Mouse (Mus musculus) heart, embryonic 12.5 days (tissue): ENCODE results near the gene Rfc2. TPM values are rescaled to one million over a fixed set of nuclear protein-coding genes. Genes with fewer than 3 reads are reported as not detected.

Source experiments
- ATAC-seq: fragments of 200-750 bp; cut with Nextera tagmentation; 2 replicates; pipeline ENCODE4 v1.8.0; 2017; ENCODE audit warnings: moderate TSS enrichment, moderate library complexity; ENCODE audit not compliant: insufficient number of reproducible peaks, low FRiP score
- H3K27ac ChIP-seq: fragments of 300-500 bp; sonication (generic); 2 replicates; pipeline ENCODE4 v1.5.1; 2016; ENCODE audit warnings: mild to moderate bottlenecking, moderate library complexity; ENCODE audit not compliant: poor library complexity, severe bottlenecking
- H3K27me3 ChIP-seq: fragments of 300-500 bp; sonication (generic); replicated peaks from 2 replicates; pipeline ENCODE4 v1.6.1; 2016; ENCODE audit warnings: mild to moderate bottlenecking, moderate library complexity
- H3K36me3 ChIP-seq: fragments of 300-500 bp; sonication (generic); 2 replicates; pipeline ENCODE4 v1.6.1; 2016; ENCODE audit warnings: mild to moderate bottlenecking, moderate library complexity
- H3K4me1 ChIP-seq: fragments of 300-500 bp; sonication (generic); replicated peaks from 2 replicates; pipeline ENCODE4 v1.6.1; 2016; ENCODE audit warnings: mild to moderate bottlenecking
- H3K4me2 ChIP-seq: fragments of 300-500 bp; sonication (generic); 2 replicates; pipeline ENCODE4 v1.6.1; 2016; ENCODE audit warnings: mild to moderate bottlenecking, moderate library complexity
- H3K4me3 ChIP-seq: fragments of 300-500 bp; sonication (generic); 2 replicates; pipeline ENCODE4 v1.5.1; 2016; ENCODE audit warnings: mild to moderate bottlenecking
- H3K9ac ChIP-seq: fragments of 300-500 bp; sonication (generic); 2 replicates; pipeline ENCODE4 v1.6.1; 2016; ENCODE audit warnings: mild to moderate bottlenecking, moderate library complexity
- H3K9me3 ChIP-seq: fragments of 300-500 bp; sonication (generic); replicated peaks from 2 replicates; pipeline ENCODE4 v1.6.1; 2016; ENCODE audit warnings: mild to moderate bottlenecking, moderate library complexity
- WGBS: fragments of 180-500 bp; shearing (Covaris S2); methylation state at CpG from one replicate; pipeline ENCODE4 v1.1.7; 2016; 5-methylcytosine and 5-hydroxymethylcytosine counted together
- polyA plus RNA-seq: library from polyadenylated mRNA; unstranded; fragments of >200 nt; fragmentation: Nextera tagmentation; extraction: Ambion mirVana; gene quantifications from 2 replicates; pipeline ENCODE4 v1.2.1, GENCODE M21; 2016

Gene Rfc2
- polyA plus RNA-seq, 1 experiment from 2014 or later, result 199 TPM

- H3K9ac ChIP-seq, result no peak overlapping the region
- peaks cover 64% of the 10 kb centered on the region for H3K36me3 ChIP-seq
- no peaks in the 10 kb centered on the region for H3K27me3 ChIP-seq
- WGBS, result 30% methylated on average over 4 of the region's 4 CpGs
- H3K9me3 ChIP-seq, result no peaks in the 10 kb centered on the region
- peaks cover 20% of the 10 kb centered on the region for H3K4me1 ChIP-seq
- no peak overlapping the region for H3K4me3 ChIP-seq
- H3K27ac ChIP-seq, result no peak overlapping the region
- H3K4me2 ChIP-seq, result no peak overlapping the region
- ATAC-seq, result no peak
Measured at GRCm38 (mm10) chr5:134629508-134629907, 48.3 kb downstream of the Rfc2 start.

GRCm38 (mm10) chr5:134630835-134631234 is 49.7 kb downstream of the Rfc2 start:
- peaks cover 20% of the 10 kb centered on the region for H3K4me1 ChIP-seq
- H3K27me3 ChIP-seq, result no peaks in the 10 kb centered on the region
- no peak overlapping the region for H3K27ac ChIP-seq
- peaks cover 62% of the 10 kb centered on the region for H3K36me3 ChIP-seq
- H3K9me3 ChIP-seq, result no peaks in the 10 kb centered on the region
- no peak overlapping the region for H3K4me3 ChIP-seq
- no peak overlapping the region for H3K9ac ChIP-seq
- no peak overlapping the region for H3K4me2 ChIP-seq
- ATAC-seq, result no peak

DNA sequence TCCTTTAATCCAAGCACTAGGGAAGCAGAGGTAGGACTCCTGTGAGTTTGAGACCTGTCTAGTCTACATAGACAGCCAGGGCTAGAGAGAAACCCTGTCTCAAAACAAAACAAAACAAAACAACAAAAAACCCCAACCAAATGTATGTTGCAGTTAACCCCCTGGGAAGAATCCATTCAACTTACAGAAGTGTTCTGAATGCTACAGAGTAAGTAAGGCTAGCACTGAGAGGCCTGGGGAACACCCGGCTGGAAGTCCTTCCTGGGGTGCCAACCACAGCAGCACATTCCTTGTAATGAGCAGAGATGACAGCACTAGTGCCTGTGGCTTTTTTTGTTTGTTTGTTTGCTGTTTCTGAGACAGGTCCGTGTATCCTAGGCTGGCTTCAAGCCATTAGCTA is 51.7 kb downstream of the Rfc2 start:
- no peak for ATAC-seq
- Histone ChIP-seq H3K9me3 (no peaks in the 10 kb centered on the region), H3K27ac (no peak overlapping the region), H3K4me3 (no peak overlapping the region), H3K4me1 (peaks cover 25% of the 10 kb centered on the region), H3K36me3 (peaks cover 50% of the 10 kb centered on the region), H3K27me3 (no peaks in the 10 kb centered on the region), H3K9ac (no peak overlapping the region), H3K4me2 (no peak overlapping the region)
- WGBS, result 59% methylated on average over 2 of the region's 2 CpGs

- Histone ChIP-seq H3K9ac (peak overlapping the region; percentile 96), H3K4me2 (peak overlapping the region; percentile 89), H3K4me3 (peak overlapping the region; percentile 93), H3K36me3 (peaks cover 27% of the 10 kb centered on the region), H3K9me3 (no peaks in the 10 kb centered on the region), H3K27ac (peak overlapping the region; percentile 95; the same call in 1 of the 2 replicates), H3K27me3 (no peaks in the 10 kb centered on the region), H3K4me1 (peaks cover 10% of the 10 kb centered on the region)
- no peak for ATAC-seq
- WGBS, result 29% methylated on average over 5 of the region's 5 CpGs
Measured at GRCm38 (mm10) chr5:134637820-134638367, 56.7 kb downstream of the Rfc2 start.

DNA sequence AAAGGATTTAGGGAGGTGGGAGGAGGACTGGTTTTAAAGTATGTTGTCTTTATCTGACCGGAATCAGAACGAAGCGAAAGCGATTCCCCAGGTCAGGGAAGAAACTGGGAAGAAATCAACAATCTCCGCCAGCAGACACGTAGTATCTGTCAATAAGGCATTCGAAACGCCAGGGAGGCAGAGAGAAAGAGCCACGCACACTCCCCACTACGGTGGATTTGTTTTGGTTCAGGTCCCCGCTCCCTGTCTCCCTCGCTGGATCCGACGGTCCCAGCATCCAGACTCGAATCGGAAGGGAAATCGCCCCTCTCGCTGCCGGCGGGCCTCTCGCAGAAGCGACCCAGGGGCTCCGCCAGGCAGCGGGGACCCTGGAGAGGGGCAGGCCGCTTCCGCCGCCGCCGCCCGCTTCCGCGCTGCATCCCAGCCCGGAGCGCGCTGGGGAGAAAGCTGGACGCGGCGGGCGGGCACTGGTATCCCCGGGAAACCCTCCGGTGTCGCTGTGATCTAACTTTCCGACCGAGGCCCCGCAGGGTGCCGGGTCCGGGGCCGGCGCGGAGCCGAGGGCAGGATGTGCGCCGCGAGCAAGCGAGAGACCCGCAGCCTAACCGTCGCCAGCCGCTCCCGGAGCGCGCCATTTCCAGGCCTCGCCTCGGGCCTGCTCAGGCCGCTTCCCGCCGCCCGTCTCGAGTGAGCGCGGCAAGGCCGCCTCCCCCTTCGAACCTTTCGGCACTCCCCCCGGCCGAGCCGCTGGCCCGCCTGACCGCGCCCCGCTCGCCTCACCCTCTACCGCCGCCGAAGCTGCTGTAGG is 57.5 kb downstream of the Rfc2 start:
- ATAC-seq, result peak; percentile 76
- peak overlapping the region; percentile 93 for H3K4me3 ChIP-seq
- no peaks in the 10 kb centered on the region for H3K27me3 ChIP-seq
- H3K9me3 ChIP-seq, result no peaks in the 10 kb centered on the region
- peaks cover 24% of the 10 kb centered on the region for H3K36me3 ChIP-seq
- peaks cover 10% of the 10 kb centered on the region for H3K4me1 ChIP-seq
- WGBS, result under 1% methylated on average over 85 of the region's 85 CpGs
- peak overlapping the region; percentile 95 for H3K27ac ChIP-seq
- peak overlapping the region; percentile 96 for H3K9ac ChIP-seq
- H3K4me2 ChIP-seq, result peak overlapping the region; percentile 89

DNA sequence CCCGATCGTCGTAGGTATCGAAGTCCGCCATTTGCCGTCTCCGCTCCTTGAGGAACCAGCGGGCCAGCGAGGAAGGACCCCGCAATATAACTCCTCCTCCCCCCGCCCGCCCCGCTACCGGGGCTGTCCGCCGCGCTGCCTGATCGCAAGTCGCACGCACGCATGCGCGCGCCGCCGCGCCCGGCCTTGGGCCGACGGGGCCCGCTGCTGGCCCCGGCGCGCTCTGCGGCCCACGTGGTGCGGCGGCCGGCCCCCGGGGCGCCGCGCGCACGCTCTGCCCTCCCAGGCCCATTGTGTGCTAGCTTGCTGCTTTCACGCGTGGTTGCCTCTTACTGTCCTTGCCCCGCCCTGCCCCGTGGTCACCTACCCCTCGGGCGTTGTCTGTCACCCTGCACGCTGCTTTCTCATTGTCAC is 58.1 kb downstream of the Rfc2 start, which contains the start of gene Eif4h:
Gene Eif4h (minus strand): TSS at position 222 of the 414 bp plus-strand sequence.
- Histone ChIP-seq H3K27ac (peak within 1 kb of the TSS; percentile 95), H3K4me2 (peak within 1 kb of the TSS; percentile 89), H3K9ac (peak within 1 kb of the TSS; percentile 96), H3K27me3 (no peaks in the 10 kb centered on the region), H3K9me3 (no peaks in the 10 kb centered on the region), H3K36me3 (peaks cover 22% of the 10 kb centered on the region), H3K4me3 (peak within 1 kb of the TSS; percentile 93), H3K4me1 (peaks cover 10% of the 10 kb centered on the region)
- WGBS, result 1% methylated on average over 52 of the region's 52 CpGs
- peak; percentile 92 for ATAC-seq

GRCm38 (mm10) chr5:134640371-134640770 is 59.2 kb downstream of the Rfc2 start:
- Histone ChIP-seq H3K27ac (no peak overlapping the region), H3K27me3 (no peaks in the 10 kb centered on the region), H3K36me3 (peaks cover 13% of the 10 kb centered on the region), H3K9me3 (no peaks in the 10 kb centered on the region), H3K4me2 (no peak overlapping the region), H3K9ac (no peak overlapping the region), H3K4me3 (no peak overlapping the region), H3K4me1 (peaks cover 12% of the 10 kb centered on the region)
- no peak for ATAC-seq
- 81% methylated on average over 3 of the region's 3 CpGs for WGBS

DNA sequence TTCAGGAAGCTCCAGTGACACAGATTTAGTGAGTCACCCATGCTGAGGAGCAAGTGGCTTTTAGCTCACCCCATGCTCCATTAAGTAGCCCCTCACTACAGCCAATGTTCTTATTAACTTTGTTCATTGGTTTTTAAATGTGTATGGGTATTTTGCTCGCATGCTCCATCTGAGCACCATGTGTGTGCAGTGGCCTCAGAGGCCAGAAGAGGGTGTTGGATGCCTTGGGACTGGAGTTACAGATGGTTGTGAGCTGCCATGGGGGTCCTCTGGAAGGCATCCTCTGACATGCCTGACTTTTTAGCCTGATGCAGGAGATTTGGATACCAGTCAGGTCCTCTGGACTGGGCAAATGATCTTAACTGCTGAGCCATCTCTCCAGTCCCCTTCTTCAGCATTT is 63.0 kb downstream of the Rfc2 start:
- no peak overlapping the region for H3K4me2 ChIP-seq

DNA sequence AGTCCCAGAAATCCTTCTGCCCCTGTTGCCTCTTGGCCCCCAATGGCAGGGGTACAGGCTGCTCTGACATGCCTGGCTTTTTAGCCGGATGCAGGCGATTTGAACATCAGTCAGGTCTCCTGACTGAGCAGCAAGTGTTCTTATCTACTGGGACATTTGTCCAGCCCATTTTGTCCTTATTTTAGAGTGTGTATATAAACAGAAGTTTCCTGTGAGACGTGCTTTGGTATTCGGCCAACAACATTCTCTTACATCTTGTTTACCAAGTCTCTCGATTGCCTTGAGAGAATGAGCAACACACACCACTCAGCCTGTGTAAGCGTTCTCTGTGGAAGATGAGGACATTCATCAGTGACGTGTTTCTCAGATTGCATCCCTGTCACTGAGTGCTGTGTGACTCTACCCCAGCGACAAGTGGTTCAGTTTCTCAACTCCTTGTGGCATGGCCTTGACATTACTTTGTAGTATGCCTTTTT is 63.5 kb downstream of the Rfc2 start:
- H3K4me3 ChIP-seq, result no peak overlapping the region
- H3K27ac ChIP-seq, result no peak overlapping the region
- H3K4me2 ChIP-seq, result no peak overlapping the region
- no peak for ATAC-seq
- no peaks in the 10 kb centered on the region for H3K27me3 ChIP-seq
- H3K4me1 ChIP-seq, result peaks cover 4% of the 10 kb centered on the region
- no peaks in the 10 kb centered on the region; the same call in 1 of the 2 replicates for H3K9me3 ChIP-seq
- no peak overlapping the region for H3K9ac ChIP-seq
- no peaks in the 10 kb centered on the region for H3K36me3 ChIP-seq
- 41% methylated on average over 8 of the region's 8 CpGs for WGBS

More for the DNA sequence above, 63.0 kb downstream of the Rfc2 start:
- Histone ChIP-seq H3K9me3 (no peaks in the 10 kb centered on the region; the same call in 1 of the 2 replicates), H3K4me1 (peaks cover 6% of the 10 kb centered on the region), H3K27ac (no peak overlapping the region), H3K4me3 (no peak overlapping the region), H3K27me3 (no peaks in the 10 kb centered on the region), H3K36me3 (no peaks in the 10 kb centered on the region), H3K9ac (no peak overlapping the region)
- no peak for ATAC-seq
- 86% methylated on average over 1 of the region's 1 CpGs for WGBS

DNA sequence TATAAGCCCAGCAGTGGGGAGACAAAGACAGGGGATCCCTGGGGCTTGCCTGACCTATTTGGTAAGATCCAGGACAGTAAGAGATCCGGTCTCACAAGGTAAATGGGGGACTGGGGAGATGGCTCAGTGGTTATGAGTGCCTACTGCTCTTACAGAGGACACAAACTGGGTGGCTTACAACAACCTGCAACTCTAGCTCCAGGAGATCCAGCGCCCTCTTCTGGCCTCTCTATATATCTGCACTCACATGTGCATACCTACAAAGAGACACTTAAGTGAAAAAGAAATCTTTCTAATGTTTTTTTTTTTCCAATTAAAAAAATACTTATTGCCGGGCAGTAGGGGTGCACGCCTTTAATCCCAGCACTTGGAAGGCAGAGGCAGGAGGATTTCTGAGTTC is 65.3 kb downstream of the Rfc2 start:
- no peak overlapping the region for H3K4me3 ChIP-seq
- peaks cover 3% of the 10 kb centered on the region; the same call in 1 of the 2 replicates for H3K4me1 ChIP-seq
- no peak overlapping the region for H3K9ac ChIP-seq
- no peaks in the 10 kb centered on the region; the same call in 1 of the 2 replicates for H3K9me3 ChIP-seq
- ATAC-seq, result no peak
- no peaks in the 10 kb centered on the region for H3K36me3 ChIP-seq
- no peak overlapping the region for H3K27ac ChIP-seq
- no peaks in the 10 kb centered on the region for H3K27me3 ChIP-seq
- 72% methylated on average over 4 of the region's 4 CpGs for WGBS
- no peak overlapping the region for H3K4me2 ChIP-seq

GRCm38 (mm10) chr5:134647394-134647793 is 66.2 kb downstream of the Rfc2 start:
- no peak overlapping the region for H3K9ac ChIP-seq
- peaks cover 3% of the 10 kb centered on the region; the same call in 1 of the 2 replicates for H3K4me1 ChIP-seq
- H3K27ac ChIP-seq, result no peak overlapping the region
- WGBS, result 81% methylated on average over 2 of the region's 2 CpGs
- H3K27me3 ChIP-seq, result no peaks in the 10 kb centered on the region
- ATAC-seq, result no peak
- H3K4me2 ChIP-seq, result no peak overlapping the region
- no peaks in the 10 kb centered on the region; the same call in 1 of the 2 replicates for H3K9me3 ChIP-seq
- no peak overlapping the region for H3K4me3 ChIP-seq
- no peaks in the 10 kb centered on the region for H3K36me3 ChIP-seq
